Mouse (Mus musculus) liver, postnatal 0 days (tissue): Measurements from ENCODE around the gene Srbd1. TPM values are rescaled to one million over a fixed set of nuclear protein-coding genes. Genes with fewer than 3 reads are reported as not detected.

ENCODE experiments used
- ATAC-seq: fragments of 200-750 bp; cut with Nextera tagmentation; 2 replicates; pipeline ENCODE4 v1.8.0; 2017; ENCODE audit warnings: mild to moderate bottlenecking, moderate library complexity
- DNase-seq: peaks from one replicate; pipeline ENCODE4 v3.0.0-alpha.2; 2016
- H3K27ac ChIP-seq: fragments of 300-500 bp; sonication (generic); 2 replicates; pipeline ENCODE4 v1.5.1; 2014; ENCODE audit warnings: antibody characterized with exemption, moderate library complexity, mild to moderate bottlenecking, low read depth
- H3K27me3 ChIP-seq: fragments of 300-500 bp; sonication (generic); 2 replicates; pipeline ENCODE4 v1.6.1; 2014; ENCODE audit warnings: low read length, control low read depth, mixed read lengths; ENCODE audit not compliant: insufficient read depth
- H3K36me3 ChIP-seq: fragments of 300-500 bp; sonication (generic); replicated peaks from 2 replicates; pipeline ENCODE4 v1.6.1; 2014; ENCODE audit warnings: mild to moderate bottlenecking, control low read depth, low read length, moderate library complexity, mixed read lengths; ENCODE audit not compliant: insufficient read depth
- H3K4me1 ChIP-seq: fragments of 300-500 bp; sonication (generic); 2 replicates; pipeline ENCODE4 v1.6.1; 2014; ENCODE audit warnings: antibody characterized with exemption, mild to moderate bottlenecking, control low read depth; ENCODE audit not compliant: insufficient read depth
- H3K4me2 ChIP-seq: fragments of 300-500 bp; sonication (generic); 2 replicates; pipeline ENCODE4 v1.6.1; 2014; ENCODE audit warnings: low read depth, mild to moderate bottlenecking, low read length, moderate library complexity, mixed read lengths
- H3K4me3 ChIP-seq: fragments of 300-500 bp; sonication (generic); 2 replicates; pipeline ENCODE4 v1.5.1; 2014; ENCODE audit warnings: low read depth, low read length
- H3K9ac ChIP-seq: fragments of 300-500 bp; sonication (generic); replicated peaks from 2 replicates; pipeline ENCODE4 v1.6.1; 2014; ENCODE audit warnings: mild to moderate bottlenecking, moderate library complexity
- H3K9me3 ChIP-seq: fragments of 300-500 bp; sonication (generic); 2 replicates; pipeline ENCODE4 v1.6.1; 2016; ENCODE audit warnings: mild to moderate bottlenecking, control low read depth, low read length, mixed read lengths
- CTCF ChIP-seq: sonication (generic); IDR thresholded peaks from 2 replicates; pipeline ENCODE4 v1.5.1; 2016; ENCODE audit warnings: antibody characterized with exemption, low read depth
- EP300 ChIP-seq: IDR thresholded peaks from 2 replicates; pipeline ENCODE4 v1.6.1; 2016; ENCODE audit warnings: antibody characterized with exemption, low read depth, mild to moderate bottlenecking
- WGBS: fragments of 180-500 bp; shearing (Covaris S2); extraction: QIAGEN DNeasy Blood & Tissue Kit; methylation state at CpG from one replicate; pipeline ENCODE4 v1.1.7; 2014; ENCODE audit not compliant: insufficient replicate concordance; 5-methylcytosine and 5-hydroxymethylcytosine counted together
- polyA plus RNA-seq: library from polyadenylated mRNA; unstranded; fragments of >200 nt; fragmentation: Nextera tagmentation; extraction: Ambion mirVana; gene quantifications from 2 replicates; pipeline ENCODE4 v1.2.1, GENCODE M21; 2015

Gene Srbd1
- polyA plus RNA-seq: 3.8 and 3.9 TPM in 2 replicates

- peak within 1 kb of the TSS; percentile 91 for H3K4me3 ChIP-seq
- H3K4me2 ChIP-seq: peak within 1 kb of the TSS; percentile 93
- no peaks in the 10 kb centered on the region for H3K9me3 ChIP-seq
- H3K27me3 ChIP-seq: no peaks in the 10 kb centered on the region
- peaks cover 16% of the 10 kb centered on the region for H3K4me1 ChIP-seq
- 5% methylated on average over 33 of the region's 45 CpGs for WGBS
- H3K9ac ChIP-seq: peak within 1 kb of the TSS; percentile 77
- H3K36me3 ChIP-seq: peaks cover 7% of the 10 kb centered on the region; the same call in 1 of the 2 replicates
- ATAC-seq (peak; percentile 97), DNase-seq (peak; percentile 97)
- no peak for TF ChIP-seq CTCF
- no peak; the same call in 1 of the 2 replicates for TF ChIP-seq EP300
- H3K27ac ChIP-seq: peak within 1 kb of the TSS; percentile 74
Measured at GRCm38 (mm10) chr17:86145079-86145951, at the start of gene Srbd1. Srbd1 (minus strand) TSS chr17:86145175.

- H3K9me3 ChIP-seq: no peaks in the 10 kb centered on the region
- no peak for TF ChIP-seq EP300
- TF ChIP-seq CTCF: no peak
- no peak overlapping the region for H3K4me3 ChIP-seq
- H3K27ac ChIP-seq: no peak overlapping the region
- WGBS: 81% methylated on average over 6 of the region's 6 CpGs
- no peak overlapping the region for H3K4me2 ChIP-seq
- H3K9ac ChIP-seq: no peak overlapping the region
- ATAC-seq (no peak), DNase-seq (no peak)
- no peaks in the 10 kb centered on the region for H3K27me3 ChIP-seq
- H3K4me1 ChIP-seq: 0 out of 2 replicates have a peak, but pooled peaks cover 4% of the 10 kb centered on the region
- no peaks in the 10 kb centered on the region for H3K36me3 ChIP-seq
Measured at GRCm38 (mm10) chr17:86193979-86194378, 49.0 kb upstream of the Srbd1 start.

GRCm38 (mm10) chr17:86187777-86188176, 42.8 kb upstream of the Srbd1 start:
- peak; percentile 45 for ATAC-seq
- Histone ChIP-seq H3K4me1 (peaks cover 20% of the 10 kb centered on the region), H3K36me3 (no peaks in the 10 kb centered on the region), H3K9me3 (no peaks in the 10 kb centered on the region), H3K27ac (no peak overlapping the region), H3K27me3 (no peaks in the 10 kb centered on the region), H3K4me2 (0 out of 2 replicates have a peak overlapping the region, but pooled peaks have one; percentile 13), H3K9ac (no peak overlapping the region), H3K4me3 (no peak overlapping the region)
- DNase-seq: no peak
- 26% methylated on average over 1 of the region's 1 CpGs for WGBS
- TF ChIP-seq CTCF: no peak
- no peak for TF ChIP-seq EP300

DNA sequence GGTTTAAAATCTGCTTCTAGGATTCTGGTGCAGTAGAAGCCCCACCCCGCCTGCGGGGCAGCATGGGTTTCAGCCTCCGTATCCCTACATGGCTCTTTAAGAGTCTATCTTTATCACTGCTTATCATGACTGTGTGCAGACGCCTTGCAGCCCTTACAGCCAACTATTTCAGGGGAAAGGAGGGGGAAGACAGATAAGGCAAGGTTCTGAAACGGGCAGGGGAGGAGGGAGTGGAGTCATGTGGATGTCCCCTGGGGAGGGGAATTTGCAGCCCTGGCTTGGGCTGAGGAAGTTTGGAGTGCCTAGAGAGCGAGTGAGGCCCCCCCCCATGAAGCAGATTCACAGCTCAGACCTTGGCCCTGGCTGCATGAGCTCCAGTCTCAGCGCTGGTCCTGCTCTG, 40.6 kb upstream of the Srbd1 start:
- Histone ChIP-seq H3K9me3 (no peaks in the 10 kb centered on the region), H3K9ac (no peak overlapping the region), H3K27ac (no peak overlapping the region), H3K4me1 (peaks cover 20% of the 10 kb centered on the region), H3K4me2 (peak overlapping the region; percentile 48), H3K27me3 (no peaks in the 10 kb centered on the region), H3K36me3 (no peaks in the 10 kb centered on the region), H3K4me3 (no peak overlapping the region)
- TF ChIP-seq CTCF: no peak
- TF ChIP-seq EP300: 0 out of 2 replicates have a peak, but pooled peaks have one; percentile 37
- ATAC-seq (0 out of 2 replicates have a peak, but pooled peaks have one; percentile 29), DNase-seq (peak; percentile 20)
- WGBS: 12% methylated on average over 7 of the region's 7 CpGs

DNA sequence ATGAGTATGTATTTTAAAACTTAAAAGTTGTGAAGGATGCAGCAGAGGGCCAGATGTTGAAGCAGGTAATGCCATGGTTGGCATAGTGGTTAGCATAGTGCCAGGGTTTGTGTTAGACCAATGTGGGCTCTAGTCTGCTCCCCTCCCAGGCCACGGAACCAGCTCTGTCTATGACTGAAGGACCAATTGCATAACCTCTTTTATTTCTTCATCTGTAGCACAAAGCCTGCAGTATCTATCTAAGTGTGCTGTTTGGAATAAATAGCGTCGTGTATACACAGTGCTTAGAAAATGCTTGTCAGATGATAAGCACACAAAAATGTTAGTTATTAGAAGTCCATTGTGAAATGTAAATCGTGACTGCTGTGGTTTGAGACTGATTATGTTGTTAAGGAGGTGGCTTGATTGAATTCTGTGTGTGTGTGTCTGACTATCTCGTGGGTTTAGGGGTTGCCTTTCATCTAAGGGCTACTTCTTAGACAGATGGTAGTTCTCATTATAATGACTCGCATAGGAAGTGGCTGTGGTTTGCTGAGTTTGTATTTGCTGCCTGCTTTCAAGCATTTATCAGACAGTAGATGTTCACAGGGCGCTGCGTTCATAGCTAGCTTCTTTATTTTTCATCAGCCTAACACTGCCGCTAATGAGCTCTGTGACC, 39.7 kb upstream of the Srbd1 start:
- H3K36me3 ChIP-seq: no peaks in the 10 kb centered on the region
- H3K4me1 ChIP-seq: peaks cover 20% of the 10 kb centered on the region
- DNase-seq: no peak
- no peaks in the 10 kb centered on the region for H3K27me3 ChIP-seq
- no peak for ATAC-seq
- no peak overlapping the region for H3K9ac ChIP-seq
- H3K4me2 ChIP-seq: no peak overlapping the region
- 25% methylated on average over 9 of the region's 9 CpGs for WGBS
- H3K27ac ChIP-seq: 0 out of 2 replicates have a peak overlapping the region, but pooled peaks have one; percentile 16
- TF ChIP-seq CTCF (no peak), EP300 (no peak)
- H3K9me3 ChIP-seq: no peaks in the 10 kb centered on the region
- no peak overlapping the region for H3K4me3 ChIP-seq

DNA sequence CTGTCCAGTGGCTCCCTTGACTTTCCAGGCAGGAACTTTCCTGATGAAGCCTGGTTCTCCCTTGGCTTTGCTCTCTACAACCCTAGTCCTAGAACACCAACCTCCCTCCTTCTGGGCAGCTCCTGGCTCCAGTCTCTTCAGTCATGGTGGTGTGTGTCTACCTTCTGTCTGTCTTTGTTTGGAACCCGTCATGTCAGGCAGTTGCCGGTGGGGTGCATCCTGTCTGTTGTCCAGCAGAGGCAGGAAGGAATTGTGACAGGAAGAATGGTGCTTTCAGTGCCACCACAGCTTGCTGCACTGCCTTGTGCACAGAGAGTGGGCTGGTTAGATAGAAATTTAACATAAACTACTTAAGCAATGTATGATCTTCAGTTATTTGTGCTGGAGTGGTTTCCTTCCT, 38.8 kb upstream of the Srbd1 start:
- no peaks in the 10 kb centered on the region for H3K36me3 ChIP-seq
- no peak for DNase-seq
- peaks cover 20% of the 10 kb centered on the region for H3K4me1 ChIP-seq
- no peak overlapping the region for H3K4me3 ChIP-seq
- H3K27ac ChIP-seq: no peak overlapping the region
- no peak for ATAC-seq
- no peak overlapping the region for H3K4me2 ChIP-seq
- TF ChIP-seq EP300 (no peak), CTCF (0 out of 2 replicates have a peak, but pooled peaks have one; percentile 11)
- 29% methylated on average over 2 of the region's 2 CpGs for WGBS
- no peak overlapping the region for H3K9ac ChIP-seq
- no peaks in the 10 kb centered on the region for H3K9me3 ChIP-seq
- no peaks in the 10 kb centered on the region for H3K27me3 ChIP-seq
